11 mouse cellular contexts compared by ENCODE assay signal in the genomic region with DNA sequence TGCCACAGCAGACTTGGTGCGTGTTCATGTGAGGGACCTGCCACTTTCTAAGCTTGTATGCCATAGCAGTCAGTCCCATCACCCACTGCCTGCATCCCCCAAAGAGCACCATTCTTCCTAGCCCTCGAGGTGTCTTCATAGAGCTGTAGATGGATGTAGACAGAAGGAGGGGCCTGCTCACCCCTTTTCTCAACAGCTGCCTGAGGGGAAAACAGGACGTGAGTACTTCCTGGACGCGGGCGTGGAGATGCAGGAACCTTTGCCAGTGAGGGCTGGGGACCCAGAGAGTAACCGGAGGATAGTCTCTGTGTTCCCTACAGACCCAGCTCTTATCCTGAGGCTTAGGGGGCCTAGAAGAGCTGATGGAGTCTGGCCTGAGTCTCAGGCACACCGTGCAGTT. TPM values are rescaled to one million over a fixed set of nuclear protein-coding genes. Genes with fewer than 3 reads are reported as not detected.
A peak's percentile ranks its signal among the peaks of the same experiment; 100 is the strongest.
DNase-seq lines count a peak whose midpoint lies in the region.
"Had no signal": no experiment of that assay in that cellular context is flagged by ENCODE, and none has a peak within 500 bp of the region (broad histone marks: within the 10 kb centered on the region; RNA-seq: fewer than 3 reads in every experiment).

No protein-coding gene starts in this region.

- DNase-seq in heart, adult 18-20 months = peak; percentile 53 to 80
- no peak for DNase-seq in heart, embryonic 10.5 days (ENCODE audit: low spot score)
- DNase-seq in lung, postnatal 10 days = peak; percentile 36
- DNase-seq in lung, postnatal 25 days (ENCODE audit: low spot score) = no peak
- peak; percentile 47 for DNase-seq in heart, postnatal 4 days
- DNase-seq in thymus, postnatal 14 days = peak; percentile 35
- DNase-seq in spleen, adult 12 weeks (ENCODE audit: low spot score) = no peak
- DNase-seq in cerebellum, postnatal 10 days = no peak
- DNase-seq: liver, embryonic 13.5 days had no signal

- no peaks in the 10 kb centered on the region for H3K36me3 ChIP-seq in heart, embryonic 10.5 days
- H3K36me3 ChIP-seq: liver, embryonic 13.5 days; midbrain, embryonic 15.5 days had no signal

- H3K27ac ChIP-seq in heart, embryonic 10.5 days = no peak overlapping the region
- H3K27ac ChIP-seq: liver, embryonic 13.5 days; midbrain, embryonic 15.5 days had no signal

- no peaks in the 10 kb centered on the region for H3K9me3 ChIP-seq in heart, embryonic 10.5 days
- H3K9me3 ChIP-seq: liver, embryonic 13.5 days; midbrain, embryonic 15.5 days had no signal

- WGBS in heart, embryonic 10.5 days = 51% methylated on average over 8 of the region's 8 CpGs

- peaks cover 82% of the 10 kb centered on the region for H3K27me3 ChIP-seq in heart, embryonic 10.5 days (ENCODE audit: insufficient read depth, poor library complexity, severe bottlenecking)

- H3K4me3 ChIP-seq in heart, embryonic 10.5 days = no peak overlapping the region
- H3K4me3 ChIP-seq: liver, embryonic 13.5 days; midbrain, embryonic 15.5 days had no signal

- H3K4me1 ChIP-seq in heart, embryonic 10.5 days = peaks cover 33% of the 10 kb centered on the region
- H3K4me1 ChIP-seq: liver, embryonic 13.5 days; midbrain, embryonic 15.5 days had no signal

RNA-seq across cellular contexts. Expression of gene Pde2a, which starts 36.3 kb away (rescaled TPM):
- total RNA-seq in heart, adult 18-20 months (2021) = 10 to 100 TPM; 43.4 to 49.6 TPM
- polyA plus RNA-seq in heart, embryonic 10.5 days (2016; fragmentation: Nextera tagmentation; extraction: Ambion mirVana) = 1.6 and 12.0 TPM in 2 replicates
- total RNA-seq in heart, postnatal 4 days (2021) = 10 to 100 TPM; 42.4 to 42.8 TPM

RNA-seq across cellular contexts. Expression of gene Gm45837, which starts 47.1 kb away (rescaled TPM):
- total RNA-seq in heart, adult 18-20 months (2021) = 1 to 10 TPM; 2.6 to 3.0 TPM
- 3.3 TPM in 1 of 2 replicates, not detected in the other for polyA plus RNA-seq in heart, embryonic 10.5 days (2016; fragmentation: Nextera tagmentation; extraction: Ambion mirVana)
- 1 to 10 TPM in 1 of 2 experiments, not detected in 1; 7.4 TPM for total RNA-seq in heart, postnatal 4 days (2021)
- total RNA-seq: heart, postnatal 10 days had no signal
- polyA plus RNA-seq: midbrain, embryonic 15.5 days had no signal

Comparison
In these comparisons a context has a peak if more than half of its experiments do, and no peak if none do; other contexts are left out.
1. DNase-seq: peak in heart, adult 18-20 months (2 of 2), lung, postnatal 10 days (single experiment), heart, postnatal 4 days (single experiment) and thymus, postnatal 14 days (single experiment); none in heart, embryonic 10.5 days (single experiment), lung, postnatal 25 days (single experiment), spleen, adult 12 weeks (single experiment) and cerebellum, postnatal 10 days (0 of 2).